Mouse (Mus musculus) MEL (cell line): Measurements from ENCODE around the gene Arhgdib.

Experiments used
- CTCF ChIP-seq, 3 experiments: IDR thresholded peaks in 2 of 3; conservative IDR thresholded peaks in 1 of 3; 2 replicates each; pipeline ENCODE4 v1.5.1; 2011 to 2012; ENCODE audit warnings: low read length in 3 of 3, low read depth in 2 of 3, mild to moderate bottlenecking in 2 of 3, improper control_type of control experiment in 1 of 3, inconsistent platforms in 1 of 3, mixed read lengths in 1 of 3, moderate library complexity in 1 of 3; ENCODE audit not compliant: control insufficient read depth in 1 of 3, insufficient read depth in 1 of 3, poor library complexity in 1 of 3, severe bottlenecking in 1 of 3
- GATA1 ChIP-seq: IDR thresholded peaks from 2 replicates; pipeline ENCODE4 v1.6.1; 2011; ENCODE audit warnings: low read depth, low read length, improper control_type of control experiment
- JUND ChIP-seq: IDR thresholded peaks from 2 replicates; pipeline ENCODE4 v1.6.1; 2011; ENCODE audit warnings: low read depth, mild to moderate bottlenecking, improper control_type of control experiment, low read length
- MAZ ChIP-seq: IDR thresholded peaks from 2 replicates; pipeline ENCODE4 v1.6.1; 2012; ENCODE audit warnings: low read depth, mild to moderate bottlenecking, inconsistent platforms, low read length, improper control_type of control experiment
- RCOR1 ChIP-seq: IDR thresholded peaks from 2 replicates; pipeline ENCODE4 v1.6.1; 2012; ENCODE audit warnings: low read depth, mild to moderate bottlenecking, inconsistent platforms, low read length, improper control_type of control experiment
- TCF12 ChIP-seq: IDR thresholded peaks from 2 replicates; pipeline ENCODE4 v1.6.1; 2014; ENCODE audit warnings: low read depth, mild to moderate bottlenecking, inconsistent platforms, low read length, improper control_type of control experiment, moderate library complexity
- UBTF ChIP-seq: IDR thresholded peaks from 2 replicates; pipeline ENCODE4 v1.6.1; 2012; ENCODE audit warnings: low read depth, mild to moderate bottlenecking, inconsistent platforms, low read length, improper control_type of control experiment, moderate library complexity, borderline replicate concordance; ENCODE audit not compliant: insufficient read depth

DNA sequence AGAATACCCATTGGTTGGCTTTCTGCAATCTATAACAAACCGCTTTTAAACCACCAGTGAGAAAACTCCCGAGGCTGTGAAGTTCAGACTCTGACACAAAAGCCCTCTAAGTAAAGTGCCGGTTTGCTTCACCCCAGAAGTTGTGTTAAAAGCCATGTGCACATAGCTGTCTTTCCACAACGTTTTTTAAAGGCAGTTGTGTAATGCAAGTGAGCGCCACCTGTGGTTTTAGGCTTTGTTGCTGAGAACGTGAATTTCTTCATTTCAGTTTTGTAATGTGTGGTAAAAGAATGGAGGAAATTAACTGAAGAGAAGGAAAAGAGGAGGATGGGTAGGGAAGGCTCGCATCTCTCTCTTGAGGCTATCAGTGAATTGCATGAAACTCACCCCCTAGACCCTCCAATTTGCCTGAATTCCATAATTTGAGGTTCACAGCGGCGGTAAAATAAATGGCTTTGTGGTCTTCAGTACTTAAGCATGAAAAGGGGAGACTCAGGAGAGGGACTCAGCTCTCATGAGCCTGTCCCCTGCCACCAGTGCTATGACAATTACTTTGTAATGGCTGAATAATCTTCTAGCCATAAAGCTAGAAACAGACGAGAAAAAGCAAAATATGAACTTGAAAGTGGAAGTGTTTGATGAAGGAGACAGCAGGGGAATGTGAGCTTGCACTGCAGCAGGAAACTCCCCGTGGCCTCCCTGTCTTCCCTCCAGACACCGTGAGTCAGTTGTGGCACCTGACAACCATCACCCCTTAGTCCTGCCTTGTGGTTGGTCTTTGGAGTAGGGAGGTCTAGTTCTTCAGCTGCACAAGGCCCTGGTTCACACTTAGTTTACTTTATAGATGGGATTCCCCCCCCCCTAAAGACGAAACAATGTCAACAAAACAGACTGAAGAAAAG lies 23.2 kb upstream of the Arhgdib start:
- TF ChIP-seq CTCF (IDR thresholded peaks at IDR 0.05 in 2 of 3, conservative IDR thresholded peaks at IDR 0.05 in 1 of 3; ENCODE audit: control insufficient read depth in 1 of 3, insufficient read depth in 1 of 3, low read depth in 2 of 3, low read length in 3 of 3, poor library complexity in 1 of 3, severe bottlenecking in 1 of 3) (peak in 1 of 3 experiments; percentile 14; a peak in 2 of 6 replicates), TCF12 (no peak), UBTF (no peak), JUND (no peak), GATA1 (no peak), MAZ (no peak), RCOR1 (no peak)
